Mouse (Mus musculus) bone marrow, adult 2 months (tissue): Measurements from ENCODE around the gene Tekt4. TPM values are rescaled to one million over a fixed set of nuclear protein-coding genes. Genes with fewer than 3 reads are reported as not detected.

Experiments
- H3K27ac ChIP-seq: fragments of 200-500 bp; 2 replicates; pipeline ENCODE4 v1.5.1; 2012; ENCODE audit warnings: low read depth, mild to moderate bottlenecking, control low read depth, inconsistent platforms, low read length; ENCODE audit not compliant: control insufficient read depth, poor library complexity, insufficient read depth
- H3K4me1 ChIP-seq: fragments of 200-500 bp; 2 replicates; pipeline ENCODE4 v1.6.1; 2011; ENCODE audit warnings: low read length; ENCODE audit not compliant: control insufficient read depth, insufficient read depth
- H3K4me3 ChIP-seq: fragments of 200-500 bp; replicated peaks from 2 replicates; pipeline ENCODE3; 2011; ENCODE audit warnings: mild to moderate bottlenecking, low read depth, low read length, control low read depth; ENCODE audit not compliant: control insufficient read depth
- CTCF ChIP-seq: fragments of 200-500 bp; IDR thresholded peaks from 2 replicates; pipeline ENCODE4 v1.5.1; 2011; ENCODE audit warnings: low read length, control low read depth; ENCODE audit not compliant: control insufficient read depth, insufficient read depth
- POLR2A ChIP-seq: fragments of 200-500 bp; IDR thresholded peaks from 2 replicates; pipeline ENCODE4 v1.6.1; 2011; ENCODE audit warnings: low read depth, mild to moderate bottlenecking, control low read depth, low read length, borderline replicate concordance; ENCODE audit not compliant: control insufficient read depth
- WGBS: fragments of 180-500 bp; shearing (Covaris S2); methylation state at CpG from one replicate; pipeline ENCODE4 v1.1.7; 2018; 5-methylcytosine and 5-hydroxymethylcytosine counted together
- polyA plus RNA-seq: library from polyadenylated mRNA; stranded (reverse); fragments of >200 nt; gene quantifications from 2 replicates; pipeline ENCODE4 v1.2.4, GENCODE M21; 2011; ENCODE audit warnings: low replicate concordance; ENCODE audit not compliant: missing spikeins, insufficient read depth, insufficient read length

Tekt4 gene
- polyA plus RNA-seq, 1 experiment: not detected

GRCm38 (mm10) chr17:25441417-25441816, 13.0 kb upstream of the Tekt4 start:
- no peak for TF ChIP-seq POLR2A
- no peak for TF ChIP-seq CTCF
- WGBS: 60% methylated on average over 6 of the region's 6 CpGs
- Histone ChIP-seq H3K4me3 (no peak overlapping the region), H3K27ac (no peak overlapping the region), H3K4me1 (no peaks in the 10 kb centered on the region)

- TF ChIP-seq CTCF: no peak
- TF ChIP-seq POLR2A: no peak
These were observed 11.5 kb upstream of the Tekt4 start for GRCm38 (mm10) chr17:25442889-25443288.

GRCm38 (mm10) chr17:25445074-25445473, 9.3 kb upstream of the Tekt4 start:
- no peak overlapping the region for H3K4me3 ChIP-seq
- H3K27ac ChIP-seq: no peak overlapping the region
- 22% methylated on average over 4 of the region's 4 CpGs for WGBS
- TF ChIP-seq CTCF: no peak
- TF ChIP-seq POLR2A: no peak
- no peaks in the 10 kb centered on the region for H3K4me1 ChIP-seq

More at GRCm38 (mm10) chr17:25442889-25443288, 11.5 kb upstream of the Tekt4 start:
- no peak overlapping the region for H3K27ac ChIP-seq
- H3K4me1 ChIP-seq: no peaks in the 10 kb centered on the region
- WGBS: 40% methylated on average over 3 of the region's 3 CpGs
- no peak overlapping the region for H3K4me3 ChIP-seq

GRCm38 (mm10) chr17:25445841-25446240, 8.6 kb upstream of the Tekt4 start:
- Histone ChIP-seq H3K27ac (no peak overlapping the region), H3K4me1 (no peaks in the 10 kb centered on the region), H3K4me3 (no peak overlapping the region)
- WGBS: 79% methylated on average over 3 of the region's 3 CpGs
- no peak for TF ChIP-seq CTCF
- TF ChIP-seq POLR2A: no peak

- Histone ChIP-seq H3K27ac (no peak overlapping the region), H3K4me3 (no peak overlapping the region), H3K4me1 (no peaks in the 10 kb centered on the region)
- TF ChIP-seq CTCF (no peak), POLR2A (no peak)
- 71% methylated on average over 12 of the region's 12 CpGs for WGBS
These were observed 6.5 kb upstream of the Tekt4 start for GRCm38 (mm10) chr17:25447865-25448264.

- no peak for TF ChIP-seq POLR2A
- TF ChIP-seq CTCF: no peak
- H3K4me1 ChIP-seq: no peaks in the 10 kb centered on the region
- 48% methylated on average over 4 of the region's 4 CpGs for WGBS
- H3K27ac ChIP-seq: no peak overlapping the region
- H3K4me3 ChIP-seq: no peak overlapping the region
These were observed 4.1 kb upstream of the Tekt4 start for GRCm38 (mm10) chr17:25450329-25450728.

- H3K27ac ChIP-seq: no peak overlapping the region
- TF ChIP-seq CTCF (no peak), POLR2A (no peak)
- H3K4me3 ChIP-seq: no peak overlapping the region
- H3K4me1 ChIP-seq: no peaks in the 10 kb centered on the region
- 67% methylated on average over 5 of the region's 5 CpGs for WGBS
These were observed 2.0 kb upstream of the Tekt4 start for GRCm38 (mm10) chr17:25452246-25452965.

GRCm38 (mm10) chr17:25456540-25456939, 2.1 kb downstream of the Tekt4 start:
- TF ChIP-seq CTCF (no peak), POLR2A (no peak)

More at GRCm38 (mm10) chr17:25456540-25456939, 2.1 kb downstream of the Tekt4 start:
- H3K4me1 ChIP-seq: no peaks in the 10 kb centered on the region
- WGBS: 55% methylated on average over 8 of the region's 8 CpGs
- H3K27ac ChIP-seq: no peak overlapping the region
- H3K4me3 ChIP-seq: no peak overlapping the region
